Mouse (Mus musculus): ENCODE data around the gene Msto1. TPM values are rescaled to one million over a fixed set of nuclear protein-coding genes. Genes with fewer than 3 reads are reported as not detected.

Msto1 gene
- total and polyA plus RNA-seq, 3 experiments = 59.7 to 70.7 (median 70.2) TPM

GRCm38 (mm10) chr3:88906393-88907159, 7.2 kb downstream of the Msto1 start:
- Histone ChIP-seq H3K79me2 (replicated peaks; ENCODE audit: control insufficient read depth, extremely low read depth, insufficient read depth, poor library complexity, severe bottlenecking) (no peaks in the 10 kb centered on the region), H3K4me2 (ENCODE audit: insufficient read depth, low read depth, poor library complexity, severe bottlenecking) (no peak overlapping the region), H3K36me3 (replicated peaks in 1 of 2; ENCODE audit: control insufficient read depth in 1 of 2, insufficient read depth in 1 of 2, low read length in 1 of 2) (peaks cover 83 to 98% of the 10 kb centered on the region in 2 experiments), H3K9ac (ENCODE audit: insufficient read depth, low read depth) (no peak overlapping the region), H3K27ac (ENCODE audit: insufficient read depth, low read depth) (no peak overlapping the region), H3K9me3 (replicated peaks; ENCODE audit: low read length) (no peaks in the 10 kb centered on the region), H3K4me1 (ENCODE audit: control insufficient read depth in 1 of 2, insufficient read depth in 2 of 2) (no peaks in the 10 kb centered on the region), H3K27me3 (replicated peaks) (no peaks in the 10 kb centered on the region), H3K4me3 (replicated peaks in 1 of 3; ENCODE audit: low read depth in 2 of 3, low read length in 2 of 3, poor library complexity in 1 of 3) (no peak overlapping the region)
- dilution Hi-C loops (cut with MboI; ENCODE audit: extremely low pct_ligation_motif_present, extremely low pct_unique_long_range_greater_than_20kb, low sequenced_read_pairs) = no loop called here
- in situ Hi-C loops (cut with MboI; ENCODE audit: low pct_ligation_motif_present, low pct_unique_long_range_greater_than_20kb, low sequenced_read_pairs) = loop anchor here (10.0 kb wide), 1 partner anchor 52 kb away; no protein-coding TSS in a partner anchor
- TF ChIP-seq SIN3A (IDR thresholded peaks at IDR 0.05; ENCODE audit: low read length) (no peak), BHLHE40 (IDR thresholded peaks at IDR 0.05; ENCODE audit: low read depth, low read length) (no peak), RAD21 (IDR thresholded peaks at IDR 0.05; ENCODE audit: low read depth, low read length) (no peak), ETS1 (conservative IDR thresholded peaks at IDR 0.05; ENCODE audit: low read depth, low read length) (no peak), SMC3 (IDR thresholded peaks at IDR 0.05; ENCODE audit: low read depth, low read length) (no peak), UBTF (IDR thresholded peaks at IDR 0.05; ENCODE audit: low read depth, low read length) (no peak), ZNF384 (IDR thresholded peaks at IDR 0.05; ENCODE audit: low read depth, low read length) (no peak), POLR2AphosphoS2 (IDR thresholded peaks at IDR 0.05; ENCODE audit: low read depth, low read length) (no peak), JUND (conservative IDR thresholded peaks at IDR 0.05; ENCODE audit: low read depth, low read length) (no peak), ZMIZ1 (IDR thresholded peaks at IDR 0.05; ENCODE audit: low read depth, low read length) (no peak), IRF4 (IDR thresholded peaks at IDR 0.05; ENCODE audit: low read depth, low read length) (no peak)
- no peak for DNase-seq (ENCODE audit: extremely low read depth)

GRCm38 (mm10) chr3:88905741-88906140, 8.1 kb downstream of the Msto1 start:
- Histone ChIP-seq H3K4me2 (ENCODE audit: insufficient read depth, low read depth, poor library complexity, severe bottlenecking) (no peak overlapping the region), H3K36me3 (replicated peaks in 1 of 2; ENCODE audit: control insufficient read depth in 1 of 2, insufficient read depth in 1 of 2, low read length in 1 of 2) (peaks cover 80 to 97% of the 10 kb centered on the region in 2 experiments), H3K9me3 (replicated peaks; ENCODE audit: low read length) (no peaks in the 10 kb centered on the region), H3K79me2 (replicated peaks; ENCODE audit: control insufficient read depth, extremely low read depth, insufficient read depth, poor library complexity, severe bottlenecking) (no peaks in the 10 kb centered on the region), H3K4me1 (ENCODE audit: control insufficient read depth in 1 of 2, insufficient read depth in 2 of 2) (no peaks in the 10 kb centered on the region), H3K27ac (ENCODE audit: insufficient read depth, low read depth) (no peak overlapping the region), H3K4me3 (replicated peaks in 1 of 3; ENCODE audit: low read depth in 2 of 3, low read length in 2 of 3, poor library complexity in 1 of 3) (no peak overlapping the region), H3K9ac (ENCODE audit: insufficient read depth, low read depth) (no peak overlapping the region), H3K27me3 (replicated peaks) (no peaks in the 10 kb centered on the region)
- in situ Hi-C loops (cut with MboI; ENCODE audit: low pct_ligation_motif_present, low pct_unique_long_range_greater_than_20kb, low sequenced_read_pairs) (loop anchor here (10.0 kb wide), 1 partner anchor 51 kb away; no protein-coding TSS in a partner anchor), dilution Hi-C loops (cut with MboI; ENCODE audit: extremely low pct_ligation_motif_present, extremely low pct_unique_long_range_greater_than_20kb, low sequenced_read_pairs) (no loop called here)
- no peak for DNase-seq (ENCODE audit: extremely low read depth)
- TF ChIP-seq ZMIZ1 (IDR thresholded peaks at IDR 0.05; ENCODE audit: low read depth, low read length) (0 out of 2 replicates have a peak, but pooled peaks have one; percentile 31), RCOR1 (conservative IDR thresholded peaks at IDR 0.05; ENCODE audit: low read depth, low read length) (no peak), ZKSCAN1 (IDR thresholded peaks at IDR 0.05; ENCODE audit: borderline replicate concordance, low read depth, low read length) (no peak)
